Mouse (Mus musculus): Measurements from ENCODE around the gene App.

App gene

GRCm38 (mm10) chr16:85150902-85151301 lies 22.7 kb downstream of the App start:
- DNase-seq (ENCODE audit: low spot score) = no peak

- no peak for DNase-seq (ENCODE audit: low spot score)
These were observed 24.1 kb downstream of the App start for GRCm38 (mm10) chr16:85149509-85149871.

GRCm38 (mm10) chr16:85148615-85149508 lies 24.7 kb downstream of the App start:
- no peak for DNase-seq (ENCODE audit: low spot score)

GRCm38 (mm10) chr16:85147440-85147839 lies 26.1 kb downstream of the App start:
- no peak for DNase-seq (ENCODE audit: low spot score)

DNA sequence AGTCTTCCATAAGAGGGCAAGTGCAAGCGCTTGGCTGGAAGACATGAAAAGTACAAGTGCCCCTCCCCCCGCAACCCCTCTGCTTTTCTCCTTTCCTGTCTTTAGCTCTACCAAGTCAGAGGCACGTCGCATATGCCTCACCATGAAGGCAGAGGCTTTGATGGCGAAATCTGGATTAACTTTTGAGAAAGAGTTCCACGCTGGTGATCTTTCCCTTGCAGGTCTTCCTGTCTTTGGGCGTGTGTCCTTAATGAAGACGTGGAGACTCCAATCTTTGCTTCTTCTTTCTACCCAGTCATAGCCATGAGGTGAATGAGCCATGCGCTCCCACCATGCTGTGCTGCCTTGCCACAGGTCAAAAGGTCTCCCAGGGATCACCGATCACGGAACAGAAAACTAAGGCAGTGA lies 27.8 kb downstream of the App start:
- no peak for DNase-seq (ENCODE audit: low spot score)

GRCm38 (mm10) chr16:85145369-85145768 lies 28.2 kb downstream of the App start:
- no peak for DNase-seq (ENCODE audit: low spot score)

GRCm38 (mm10) chr16:85144401-85144800 lies 29.2 kb downstream of the App start:
- DNase-seq (ENCODE audit: low spot score) = no peak

GRCm38 (mm10) chr16:85143863-85144262 lies 29.7 kb downstream of the App start:
- DNase-seq (ENCODE audit: low spot score) = no peak

- DNase-seq (ENCODE audit: low spot score) = no peak
These were observed 30.4 kb downstream of the App start for GRCm38 (mm10) chr16:85143188-85143587.

GRCm38 (mm10) chr16:85141404-85141803 lies 32.2 kb downstream of the App start:
- no peak for DNase-seq (ENCODE audit: low spot score)

DNA sequence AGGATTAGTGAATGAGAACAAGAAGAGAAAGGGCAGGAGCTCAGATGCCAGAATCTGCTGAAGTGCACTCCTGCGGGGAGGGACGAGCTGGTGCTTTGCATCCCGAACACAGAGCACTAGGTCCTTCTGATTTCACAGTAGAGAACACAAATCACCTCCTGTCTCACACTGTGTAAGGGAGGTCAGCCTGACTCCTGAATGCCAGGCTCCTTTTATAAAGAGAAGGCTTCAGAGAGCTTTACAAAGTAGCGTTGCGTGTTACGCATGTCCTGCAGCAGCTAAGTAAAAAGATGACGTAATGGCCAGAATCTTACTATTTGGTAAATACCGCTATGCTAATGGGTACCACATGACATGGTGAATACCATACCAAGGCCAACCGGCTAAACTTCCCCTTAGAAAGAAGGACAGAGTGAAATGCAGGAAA lies 34.4 kb downstream of the App start:
- DNase-seq (ENCODE audit: low spot score) = no peak

- no peak for DNase-seq (ENCODE audit: low spot score)
These were observed 36.2 kb downstream of the App start for GRCm38 (mm10) chr16:85137348-85137747.

GRCm38 (mm10) chr16:85136046-85136445 lies 37.5 kb downstream of the App start:
- no peak for DNase-seq (ENCODE audit: low spot score)

DNA sequence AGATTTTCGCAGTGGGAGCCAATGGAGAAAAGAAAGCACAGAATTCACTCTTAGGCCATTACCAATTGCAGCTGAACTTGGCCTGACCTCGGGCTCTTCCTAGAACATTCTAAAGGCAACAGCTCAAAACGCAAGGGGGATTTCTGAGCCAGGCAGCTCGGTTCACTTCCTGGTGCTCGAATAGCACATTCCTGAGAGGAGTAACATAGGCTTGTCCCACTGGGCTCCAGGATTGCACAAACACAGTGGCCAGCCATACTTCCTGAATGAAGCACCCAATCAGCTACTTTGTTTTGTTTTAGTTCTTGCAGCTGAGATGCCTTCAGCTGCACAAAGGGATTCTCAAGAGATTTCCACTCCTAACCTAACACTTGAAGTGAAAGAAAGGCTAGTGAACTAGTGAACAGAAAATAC lies 40.1 kb downstream of the App start:
- DNase-seq (ENCODE audit: low spot score) = no peak

GRCm38 (mm10) chr16:85133057-85133456 lies 40.5 kb downstream of the App start:
- DNase-seq (ENCODE audit: low spot score) = no peak

GRCm38 (mm10) chr16:85132182-85132581 lies 41.4 kb downstream of the App start:
- DNase-seq (ENCODE audit: low spot score) = no peak

GRCm38 (mm10) chr16:85130861-85131556 lies 42.6 kb downstream of the App start:
- DNase-seq (ENCODE audit: low spot score) = no peak

GRCm38 (mm10) chr16:85128693-85129657 lies 44.6 kb downstream of the App start:
- no peak for DNase-seq (ENCODE audit: low spot score)

DNA sequence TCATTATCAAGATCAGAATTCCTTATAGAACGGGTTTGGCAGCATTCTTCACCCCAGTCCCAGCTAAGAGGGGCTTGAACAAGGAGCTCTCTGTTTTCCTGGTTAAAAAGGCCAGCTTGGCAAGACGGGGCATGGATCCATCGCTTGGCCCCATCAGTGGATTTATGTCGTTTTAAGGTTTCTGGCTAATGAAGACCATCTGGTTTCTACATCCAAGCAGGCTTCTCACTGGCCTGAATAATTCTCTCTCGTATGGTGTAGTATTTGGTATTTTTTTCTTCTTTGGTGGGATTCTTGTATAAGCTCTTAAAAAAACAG lies 45.3 kb downstream of the App start:
- DNase-seq (ENCODE audit: low spot score) = no peak

- no peak for DNase-seq (ENCODE audit: low spot score)
These were observed 45.8 kb downstream of the App start for GRCm38 (mm10) chr16:85127661-85128346.

- DNase-seq (ENCODE audit: low spot score) = no peak
These were observed 48.9 kb downstream of the App start for GRCm38 (mm10) chr16:85124649-85125048.

DNA sequence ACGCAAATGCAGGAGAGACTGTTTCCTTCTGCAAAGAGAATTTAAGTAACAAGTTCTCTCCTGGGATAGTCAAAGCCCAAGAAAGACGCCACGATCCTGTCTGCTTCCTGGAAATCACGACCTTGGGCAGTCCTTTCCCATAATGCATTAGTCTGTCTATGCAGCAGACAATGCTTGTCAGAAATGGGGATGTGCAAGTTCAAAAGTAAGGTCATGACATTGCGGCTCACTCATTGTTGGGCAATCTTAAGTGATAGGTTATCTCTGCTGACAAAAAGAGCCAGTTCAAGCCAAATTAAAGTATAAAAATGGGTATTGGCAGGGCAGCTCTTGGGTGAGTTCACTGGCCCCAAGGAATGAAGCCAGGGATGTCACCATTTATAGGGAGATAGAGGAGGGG lies 51.6 kb downstream of the App start:
- DNase-seq (ENCODE audit: low spot score) = no peak

Measured in T-cell, adult 2 months (primary cell).